ENCODE assay signal across 8 mouse cellular contexts in genomic region chr7:127195544-127196295, GRCm38 (mm10). TPM values are rescaled to one million over a fixed set of nuclear protein-coding genes. Genes with fewer than 3 reads are reported as not detected.
DNase-seq lines count a peak whose midpoint lies in the region; ATAC-seq and TF ChIP-seq lines count a peak whose summit lies in the region.

Cd2bp2 (minus strand) TSS chr7:127196050.

- H3K9me3 ChIP-seq in hindbrain, embryonic 13.5 days = no peaks in the 10 kb centered on the region

- WGBS in hindbrain, embryonic 13.5 days = under 1% methylated on average over 51 of the region's 51 CpGs

- POLR2A ChIA-PET in Patski (lab: Charles Lee) = no interaction called here

- peak; percentile 67 for ATAC-seq in Patski
- ATAC-seq in hindbrain, embryonic 13.5 days (ENCODE audit: low FRiP score) = peak; percentile 97

- in situ Hi-C loops in Patski (cut with MboI; ENCODE audit: low pct_unique_long_range_greater_than_20kb) = no loop called here

- H3K4me1 ChIP-seq in hindbrain, embryonic 13.5 days (replicated peaks) = peaks cover 28% of the 10 kb centered on the region

- DNase-seq in Patski (ENCODE audit: low read depth, low spot score) = peak; percentile 71
- peak; percentile 95 to 97 for DNase-seq in cerebellum, postnatal 14 days
- DNase-seq in frontal cortex, postnatal 14 days (ENCODE audit: low spot score in 2 of 2) = peak; percentile 95 to 97
- DNase-seq in layer of hippocampus, postnatal 25 days (ENCODE audit: extremely low spot score in 1 of 2, low spot score in 1 of 2) = peak; percentile 82 to 89
- DNase-seq in lung, postnatal 25 days (ENCODE audit: low spot score) = peak; percentile 98
- peak; percentile 98 for DNase-seq in retina, embryonic 14.5 days (ENCODE audit: low spot score)
- DNase-seq in thymus, postnatal 4 days = peak; percentile 91

- TF ChIP-seq CTCF in Patski (IDR thresholded peaks at IDR 0.05) = no peak

- H3K27ac ChIP-seq in hindbrain, embryonic 13.5 days = peak within 1 kb of the TSS; percentile 91

- H3K4me2 ChIP-seq in hindbrain, embryonic 13.5 days = peak within 1 kb of the TSS; percentile 92

- peak within 1 kb of the TSS; percentile 77 for H3K4me3 ChIP-seq in hindbrain, embryonic 13.5 days

- no peaks in the 10 kb centered on the region for H3K27me3 ChIP-seq in Patski
- H3K27me3 ChIP-seq in hindbrain, embryonic 13.5 days = no peaks in the 10 kb centered on the region

- H3K36me3 ChIP-seq in hindbrain, embryonic 13.5 days = peaks cover 79% of the 10 kb centered on the region

- CTCF ChIA-PET in Patski (lab: Charles Lee) = interaction anchor here (1.1 kb wide), 1 partner anchor 11 kb away, joined by 3 read pairs; no protein-coding TSS in a partner anchor

- peak within 1 kb of the TSS; percentile 84 for H3K9ac ChIP-seq in hindbrain, embryonic 13.5 days

RNA-seq across cellular contexts. Expression of gene Cd2bp2, which starts in this region (rescaled TPM):
- polyA plus RNA-seq in Patski (2021) = 66.6 TPM
- 83.1 and 84.6 TPM in 2 replicates for polyA plus RNA-seq in hindbrain, embryonic 13.5 days (2015; fragmentation: Nextera tagmentation; extraction: Ambion mirVana)
- total RNA-seq in layer of hippocampus, postnatal 25 days (2021) = 10 to 100 TPM; 92.1 to 95.7 TPM

Comparison
In these comparisons a context has a peak if more than half of its experiments do, and no peak if none do; other contexts are left out.
1. Peak in every context shown above with its lines: DNase-seq, ATAC-seq, H3K4me3 ChIP-seq and H3K27ac ChIP-seq.